Mouse (Mus musculus): ENCODE results near the gene Gphb5. TPM values are rescaled to one million over a fixed set of nuclear protein-coding genes. Genes with fewer than 3 reads are reported as not detected.

Gene Gphb5
- polyA plus RNA-seq, 1 experiment from 2014 or later = not detected

GRCm38 (mm10) chr12:75368527-75368926 is 48.1 kb downstream of the Gphb5 start:
- no peak for TF ChIP-seq CTCF (IDR thresholded peaks at IDR 0.05; ENCODE audit: low read depth)
- Histone ChIP-seq H3K9ac (ENCODE audit: low read depth, low read length) (no peak overlapping the region), H3K27me3 (replicated peaks; ENCODE audit: control insufficient read depth, insufficient read depth, low read length) (no peaks in the 10 kb centered on the region), H3K36me3 (ENCODE audit: control insufficient read depth, insufficient read depth) (no peaks in the 10 kb centered on the region), H3K9me3 (ENCODE audit: control insufficient read depth) (no peaks in the 10 kb centered on the region), H3K4me3 (ENCODE audit: low read depth, low read length) (no peak overlapping the region), H3K4me2 (replicated peaks; ENCODE audit: low read depth) (no peak overlapping the region), H3K27ac (ENCODE audit: low read depth, low read length) (no peak overlapping the region), H3K4me1 (replicated peaks; ENCODE audit: control insufficient read depth, insufficient read depth, low read length) (no peaks in the 10 kb centered on the region)
- 94% methylated on average over 5 of the region's 5 CpGs for WGBS
- no peak for ATAC-seq

DNA sequence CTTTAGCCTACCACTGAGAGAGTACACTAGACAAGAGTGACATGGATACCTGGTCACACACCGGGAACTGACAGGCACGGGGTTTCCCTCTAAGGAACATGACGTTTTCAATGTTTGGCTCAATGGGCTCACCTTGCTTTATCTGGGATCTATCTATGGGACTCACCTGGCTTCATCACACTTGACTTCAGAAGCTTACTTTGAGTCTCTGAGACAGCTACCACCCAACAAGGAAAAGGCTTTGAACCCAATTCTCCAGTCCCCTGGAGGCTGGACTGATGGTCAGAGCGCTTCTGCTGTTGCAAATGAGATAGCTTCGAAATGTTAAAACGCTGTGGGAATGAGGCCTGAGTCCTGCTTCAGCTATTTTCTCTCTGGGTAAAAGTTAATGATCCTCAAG is 49.2 kb downstream of the Gphb5 start:
- Histone ChIP-seq H3K4me3 (ENCODE audit: low read depth, low read length) (no peak overlapping the region), H3K36me3 (ENCODE audit: control insufficient read depth, insufficient read depth) (no peaks in the 10 kb centered on the region), H3K9ac (ENCODE audit: low read depth, low read length) (no peak overlapping the region), H3K27me3 (replicated peaks; ENCODE audit: control insufficient read depth, insufficient read depth, low read length) (no peaks in the 10 kb centered on the region), H3K4me1 (replicated peaks; ENCODE audit: control insufficient read depth, insufficient read depth, low read length) (no peaks in the 10 kb centered on the region), H3K4me2 (replicated peaks; ENCODE audit: low read depth) (no peak overlapping the region), H3K9me3 (ENCODE audit: control insufficient read depth) (no peaks in the 10 kb centered on the region), H3K27ac (ENCODE audit: low read depth, low read length) (no peak overlapping the region)
- 83% methylated on average over 6 of the region's 6 CpGs for WGBS
- ATAC-seq = no peak
- no peak for TF ChIP-seq CTCF (IDR thresholded peaks at IDR 0.05; ENCODE audit: low read depth)

DNA sequence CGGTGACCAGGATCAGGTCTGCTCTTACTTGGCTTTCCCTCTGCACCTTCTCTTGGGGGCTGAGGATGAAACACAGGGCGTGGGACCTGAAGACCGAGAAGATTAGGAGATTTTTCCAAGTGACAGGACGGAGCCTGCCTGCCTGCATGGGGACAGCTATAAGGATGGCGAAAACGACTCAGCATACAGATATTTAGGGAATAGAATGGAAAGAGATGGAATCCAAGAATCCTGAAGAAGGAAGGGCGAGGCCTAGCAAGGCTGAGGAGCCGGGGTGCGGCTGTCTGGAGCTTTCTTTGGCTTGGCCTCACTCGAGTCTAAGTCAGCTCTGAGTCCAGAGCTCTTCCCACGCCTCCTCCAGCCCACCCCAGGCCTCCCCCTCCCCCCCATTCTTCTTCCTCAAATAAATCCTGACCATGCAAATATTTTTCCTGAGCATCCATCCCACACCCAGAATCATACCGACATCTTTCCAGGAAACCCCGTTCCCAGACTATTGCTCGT is 50.9 kb downstream of the Gphb5 start:
- WGBS = 82% methylated on average over 14 of the region's 14 CpGs
- Histone ChIP-seq H3K4me2 (replicated peaks; ENCODE audit: low read depth) (no peak overlapping the region), H3K4me3 (ENCODE audit: low read depth, low read length) (no peak overlapping the region), H3K9ac (ENCODE audit: low read depth, low read length) (no peak overlapping the region), H3K4me1 (replicated peaks; ENCODE audit: control insufficient read depth, insufficient read depth, low read length) (no peaks in the 10 kb centered on the region), H3K36me3 (ENCODE audit: control insufficient read depth, insufficient read depth) (no peaks in the 10 kb centered on the region), H3K9me3 (ENCODE audit: control insufficient read depth) (no peaks in the 10 kb centered on the region), H3K27ac (ENCODE audit: low read depth, low read length) (no peak overlapping the region), H3K27me3 (replicated peaks; ENCODE audit: control insufficient read depth, insufficient read depth, low read length) (no peaks in the 10 kb centered on the region)
- ATAC-seq = no peak
- TF ChIP-seq CTCF (IDR thresholded peaks at IDR 0.05; ENCODE audit: low read depth) = no peak

GRCm38 (mm10) chr12:75364416-75364815 is 52.2 kb downstream of the Gphb5 start:
- Histone ChIP-seq H3K4me2 (replicated peaks; ENCODE audit: low read depth) (no peak overlapping the region), H3K27ac (ENCODE audit: low read depth, low read length) (no peak overlapping the region), H3K27me3 (replicated peaks; ENCODE audit: control insufficient read depth, insufficient read depth, low read length) (no peaks in the 10 kb centered on the region), H3K9me3 (ENCODE audit: control insufficient read depth) (no peaks in the 10 kb centered on the region), H3K4me3 (ENCODE audit: low read depth, low read length) (no peak overlapping the region), H3K36me3 (ENCODE audit: control insufficient read depth, insufficient read depth) (no peaks in the 10 kb centered on the region), H3K4me1 (replicated peaks; ENCODE audit: control insufficient read depth, insufficient read depth, low read length) (no peaks in the 10 kb centered on the region), H3K9ac (ENCODE audit: low read depth, low read length) (no peak overlapping the region)
- 95% methylated on average over 4 of the region's 4 CpGs for WGBS
- no peak for TF ChIP-seq CTCF (IDR thresholded peaks at IDR 0.05; ENCODE audit: low read depth)
- ATAC-seq = no peak

DNA sequence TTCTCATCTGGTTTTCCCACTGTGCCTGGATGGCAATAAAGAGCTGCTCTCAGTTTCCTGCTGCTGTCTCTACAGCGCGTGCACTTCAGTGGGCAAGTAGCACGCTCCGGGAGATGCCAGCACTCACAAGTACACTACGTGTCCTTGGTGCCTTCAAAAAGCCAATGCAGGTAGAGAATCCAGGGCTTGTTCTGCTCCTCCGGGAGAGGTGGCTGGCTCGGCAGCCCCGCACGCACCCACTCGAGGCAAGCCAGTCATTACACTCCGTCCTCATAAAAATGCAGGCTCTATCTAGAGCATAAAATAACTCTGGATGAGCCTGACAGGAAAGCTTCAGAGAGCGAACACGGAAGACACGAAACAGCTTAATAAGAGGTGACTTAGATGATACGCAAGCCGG is 54.1 kb downstream of the Gphb5 start:
- ATAC-seq = no peak
- no peak for TF ChIP-seq CTCF (IDR thresholded peaks at IDR 0.05; ENCODE audit: low read depth)
- H3K4me1 ChIP-seq (replicated peaks; ENCODE audit: control insufficient read depth, insufficient read depth, low read length) = no peaks in the 10 kb centered on the region
- no peak overlapping the region for H3K9ac ChIP-seq (ENCODE audit: low read depth, low read length)
- H3K4me3 ChIP-seq (ENCODE audit: low read depth, low read length) = no peak overlapping the region
- no peaks in the 10 kb centered on the region for H3K36me3 ChIP-seq (ENCODE audit: control insufficient read depth, insufficient read depth)
- H3K27ac ChIP-seq (ENCODE audit: low read depth, low read length) = no peak overlapping the region
- H3K27me3 ChIP-seq (replicated peaks; ENCODE audit: control insufficient read depth, insufficient read depth, low read length) = no peaks in the 10 kb centered on the region
- WGBS = 92% methylated on average over 16 of the region's 16 CpGs
- no peak overlapping the region for H3K4me2 ChIP-seq (replicated peaks; ENCODE audit: low read depth)
- no peaks in the 10 kb centered on the region for H3K9me3 ChIP-seq (ENCODE audit: control insufficient read depth)

Other genes with a start within 250 kb of the Gphb5 start
- 0.03 TPM in 1 of 2 replicates, not detected in the other for gene Kcnh5, start 239.4 kb downstream of the Gphb5 start, polyA plus RNA-seq (2015; fragmentation: Nextera tagmentation; extraction: Ambion mirVana)
- 27.9 and 28.1 TPM in 2 replicates for gene Rhoj, start 108.5 kb downstream of the Gphb5 start, polyA plus RNA-seq (2015; fragmentation: Nextera tagmentation; extraction: Ambion mirVana)
- 7.3 and 9.2 TPM in 2 replicates for gene Ppp2r5e, start 179.5 kb upstream of the Gphb5 start, polyA plus RNA-seq (2015; fragmentation: Nextera tagmentation; extraction: Ambion mirVana)

All from intestine, postnatal 0 days (tissue).